Mouse (Mus musculus): ENCODE data around the gene Psmb2.

DNA sequence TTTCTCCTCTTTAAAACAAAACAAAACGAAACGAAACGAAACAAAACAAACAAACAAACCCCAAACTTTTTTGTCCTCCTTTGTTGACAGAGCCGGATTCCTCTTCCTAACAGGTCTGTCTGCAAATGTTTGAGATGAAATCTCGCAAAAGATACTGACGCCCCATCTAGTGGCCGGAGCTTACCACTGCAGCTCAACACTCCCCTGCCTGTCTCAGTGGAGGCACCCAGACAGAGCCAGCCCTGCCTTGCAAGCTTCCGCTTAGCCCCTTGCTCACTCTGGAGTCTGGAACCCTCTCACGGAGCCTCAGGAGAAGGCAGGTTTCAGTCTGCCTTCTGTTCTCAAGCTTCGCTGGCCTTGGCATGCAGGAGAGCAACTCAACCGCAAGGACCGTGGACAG lies 64.0 kb downstream of the Psmb2 start:
- TF ChIP-seq POLR2A (IDR thresholded peaks at IDR 0.05; ENCODE audit: extremely low read depth, insufficient read depth, low read length) (no peak), CTCF (IDR thresholded peaks at IDR 0.05; ENCODE audit: extremely low read depth, insufficient read depth, low read length) (peak; percentile 88)
